Mouse (Mus musculus) gastrocnemius, adult 2 months (tissue): ENCODE results near the gene Slc7a3. TPM values are rescaled to one million over a fixed set of nuclear protein-coding genes. Genes with fewer than 3 reads are reported as not detected.
"Not testable (repeated sequence)": the region's sequence is repeated elsewhere in the genome, so short reads cannot be mapped to it uniquely, and the experiment has no call there.

Experiments used
- DNase-seq: peaks from one replicate; pipeline ENCODE4 v3.0.0; 2022
- H3K27ac ChIP-seq: fragments of 200-600 bp; 2 replicates; pipeline ENCODE4 v1.8.1; 2022; ENCODE audit warnings: mild to moderate bottlenecking
- H3K4me3 ChIP-seq: fragments of 200-600 bp; 2 replicates; pipeline ENCODE4 v1.8.1; 2022; ENCODE audit warnings: mild to moderate bottlenecking, moderate library complexity
- CTCF ChIP-seq: fragments of 200-600 bp; IDR thresholded peaks from 2 replicates; pipeline ENCODE4 v1.8.1; 2022; ENCODE audit warnings: antibody characterized with exemption, mild to moderate bottlenecking, moderate library complexity
- intact Hi-C: fragments of 180-260 bp; cut with DNase I; formaldehyde crosslinking; loops from one replicate; pipeline ENCODE4 v1.15.1; 2025
- long read RNA-seq, 2 experiments: library from polyadenylated mRNA; stranded (forward); transcript quantifications; one replicate each; pipeline ENCODE4 v2.0.0; 2021
- total RNA-seq, 2 experiments: library from RNA; stranded (reverse); gene quantifications; 2 replicates each; pipeline ENCODE4 v1.2.3; 2021

Gene Slc7a3
- total RNA-seq: not detected
- long read RNA-seq, experiment 1: 0 reads
- long read RNA-seq, experiment 2: 0 reads

GRCm38 (mm10) chrX:101085920-101086319 lies at the start of gene Slc7a3:
Gene Slc7a3 (minus strand): TSS chrX:101086020.
- intact Hi-C loops: no loop called here
- DNase-seq: no peak
- Histone ChIP-seq H3K27ac (no peak within 1 kb of the TSS), H3K4me3 (no peak within 1 kb of the TSS)
- TF ChIP-seq CTCF: no peak

GRCm38 (mm10) chrX:101131992-101132791 lies 46.4 kb upstream of the Slc7a3 start:
- TF ChIP-seq CTCF: peak; percentile 63
- no peak for DNase-seq
- intact Hi-C loops: loop anchor here (1.0 to 5.0 kb wide), 3 partner anchors 155 to 295 kb away; partner anchors contain the start of gene Nono
- peak overlapping the region; percentile 55 for H3K27ac ChIP-seq
- H3K4me3 ChIP-seq: peak overlapping the region; percentile 68

GRCm38 (mm10) chrX:101131001-101131400 lies 45.2 kb upstream of the Slc7a3 start:
- TF ChIP-seq CTCF: peak; percentile 80
- intact Hi-C loops: loop anchor here (1.0 to 5.0 kb wide), 3 partner anchors 156 to 296 kb away; partner anchors contain the start of gene Nono
- no peak overlapping the region for H3K27ac ChIP-seq
- no peak overlapping the region for H3K4me3 ChIP-seq
- peak; percentile 72 for DNase-seq

GRCm38 (mm10) chrX:101128559-101128958 lies 42.7 kb upstream of the Slc7a3 start:
- no peak for TF ChIP-seq CTCF
- H3K27ac ChIP-seq: no peak overlapping the region
- no peak overlapping the region for H3K4me3 ChIP-seq
- DNase-seq: no peak
- intact Hi-C loops: no loop called here

- no peak for DNase-seq
- Histone ChIP-seq H3K4me3 (no peak overlapping the region), H3K27ac (no peak overlapping the region)
- intact Hi-C loops: no loop called here
- TF ChIP-seq CTCF: no peak
These were observed 41.2 kb upstream of the Slc7a3 start for GRCm38 (mm10) chrX:101126977-101127376.

GRCm38 (mm10) chrX:101126474-101126955 lies 40.7 kb upstream of the Slc7a3 start:
- no peak for DNase-seq
- H3K4me3 ChIP-seq: no peak overlapping the region
- no peak for TF ChIP-seq CTCF
- intact Hi-C loops: no loop called here
- H3K27ac ChIP-seq: no peak overlapping the region

- DNase-seq: no peak
- intact Hi-C loops: no loop called here
- H3K27ac ChIP-seq: no peak overlapping the region
- TF ChIP-seq CTCF: peak; percentile 21; the same call in 1 of the 2 replicates
- no peak overlapping the region for H3K4me3 ChIP-seq
These were observed 34.7 kb upstream of the Slc7a3 start for GRCm38 (mm10) chrX:101120546-101120945.

- not testable (repeated sequence) for H3K4me3 ChIP-seq
These were observed 609 bp downstream of the Slc7a3 start for GRCm38 (mm10) chrX:101085211-101085610.

GRCm38 (mm10) chrX:101084192-101084591 lies 1.6 kb downstream of the Slc7a3 start:
- DNase-seq: no peak
- Histone ChIP-seq H3K27ac (no peak overlapping the region), H3K4me3 (no peak overlapping the region)
- TF ChIP-seq CTCF: no peak
- intact Hi-C loops: no loop called here

More at GRCm38 (mm10) chrX:101085211-101085610, 609 bp downstream of the Slc7a3 start:
- DNase-seq, intact Hi-C loops, H3K27ac ChIP-seq: not testable (repeated sequence)

GRCm38 (mm10) chrX:101065245-101065644 lies 20.6 kb downstream of the Slc7a3 start:
- no peak overlapping the region for H3K4me3 ChIP-seq
- no peak overlapping the region for H3K27ac ChIP-seq
- DNase-seq: no peak
- no peak for TF ChIP-seq CTCF
- intact Hi-C loops: no loop called here

- H3K4me3 ChIP-seq: no peak overlapping the region
- DNase-seq: no peak
- no peak overlapping the region for H3K27ac ChIP-seq
- intact Hi-C loops: no loop called here
- TF ChIP-seq CTCF: no peak
These were observed 22.3 kb downstream of the Slc7a3 start for GRCm38 (mm10) chrX:101063503-101063902.

- Histone ChIP-seq H3K27ac (no peak within 1 kb of the TSS), H3K4me3 (no peak within 1 kb of the TSS)
- TF ChIP-seq CTCF: no peak
- no peak for DNase-seq
- intact Hi-C loops: no loop called here
These were observed 26.3 kb downstream of the Slc7a3 start, which contains the start of gene Tex11 for GRCm38 (mm10) chrX:101059541-101059940. Gene Tex11 (minus strand): TSS chrX:101059667.

Other genes with a start within 250 kb of the Slc7a3 start
- not detected for gene Tex11, start 26.4 kb downstream of the Slc7a3 start, total RNA-seq
- 10 to 100 TPM; 27.3 to 29.5 TPM for gene Snx12, start 136.5 kb upstream of the Slc7a3 start, total RNA-seq
- gene Foxo4, start 168.5 kb upstream of the Slc7a3 start, total RNA-seq: 100 to 1,000 TPM; 126 to 127 TPM
- not detected for gene Gm614, start 178.0 kb upstream of the Slc7a3 start, total RNA-seq
- 1 to 10 TPM; 1.2 to 2.9 TPM for gene Il2rg, start 182.2 kb upstream of the Slc7a3 start, total RNA-seq
- not detected for gene Gm20489, start 183.0 kb upstream of the Slc7a3 start, total RNA-seq
- 10 to 100 TPM; 17.2 to 19.4 TPM for gene Med12, start 188.0 kb upstream of the Slc7a3 start, total RNA-seq
- gene Nlgn3, start 213.1 kb upstream of the Slc7a3 start, total RNA-seq: under 1 TPM; 0.06 to 0.18 TPM